Mouse (Mus musculus): ENCODE measurements at regions not wholly inside any gene's neighbourhood (a gene's known extent, or its start where the extent isn't known, plus 50 kb on each side); places are given as distances from the start of the nearest gene placed in this dataset.

DNA sequence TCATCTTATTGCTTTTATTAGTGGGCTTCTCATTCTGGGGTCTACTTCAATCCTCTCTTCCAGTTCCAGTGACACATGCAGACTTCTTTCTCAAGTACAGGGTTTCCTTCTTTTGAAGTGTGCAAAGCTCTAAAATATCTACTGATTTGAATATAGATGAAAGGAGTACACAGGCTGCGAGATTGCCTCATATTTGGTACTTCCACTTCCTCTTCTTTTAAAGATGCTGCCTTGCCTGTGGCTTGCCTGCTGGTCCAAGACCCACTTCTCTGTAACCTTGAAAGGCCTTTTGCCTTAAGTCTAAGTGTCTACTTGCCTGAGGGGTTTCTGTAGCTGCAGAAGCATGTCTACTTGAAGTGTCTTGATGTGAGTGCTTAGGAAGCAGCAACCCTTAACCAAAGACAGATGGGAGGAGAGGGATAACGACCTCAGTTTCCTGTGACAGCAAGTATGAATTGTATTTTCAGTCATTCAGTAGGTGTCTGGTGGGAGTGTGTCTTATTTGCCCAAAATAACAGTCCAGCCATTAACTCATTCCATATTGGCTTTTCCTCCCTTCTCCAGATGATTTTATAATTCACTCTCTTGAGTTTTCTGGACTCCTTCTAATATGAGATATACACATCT is 479.8 kb downstream of the Dmac1 start:
- TF ChIP-seq CTCF (conservative IDR thresholded peaks at IDR 0.05 in 1 of 2, IDR thresholded peaks at IDR 0.05 in 1 of 2; ENCODE audit: low read depth in 2 of 2, low read length in 2 of 2) (no peak), POLR2A (IDR thresholded peaks at IDR 0.05; ENCODE audit: low read depth, low read length) (no peak), ZC3H11A (IDR thresholded peaks at IDR 0.05; ENCODE audit: low read depth, low read length) (no peak), NRF1 (IDR thresholded peaks at IDR 0.05; ENCODE audit: low read depth, low read length) (no peak), PAX5 (IDR thresholded peaks at IDR 0.05; ENCODE audit: low read length) (no peak), NELFE (IDR thresholded peaks at IDR 0.05; ENCODE audit: low read depth, low read length) (no peak), HCFC1 (IDR thresholded peaks at IDR 0.05; ENCODE audit: low read depth, low read length) (no peak)

Measured in CH12.LX (cell line).